Mouse (Mus musculus): ENCODE results near the gene Rcor2.
A peak's percentile ranks its signal among the peaks of the same experiment; 100 is the strongest.

The Rcor2 gene

GRCm38 (mm10) chr19:7267091-7267741 is at the start of gene Rcor2:
Gene Rcor2 (plus strand): TSS chr19:7267325.
- DNase-seq (ENCODE audit: low read depth), result no peak

GRCm38 (mm10) chr19:7217926-7218267 is 49.2 kb upstream of the Rcor2 start:
- peak; percentile 36 for DNase-seq (ENCODE audit: low read depth)

DNA sequence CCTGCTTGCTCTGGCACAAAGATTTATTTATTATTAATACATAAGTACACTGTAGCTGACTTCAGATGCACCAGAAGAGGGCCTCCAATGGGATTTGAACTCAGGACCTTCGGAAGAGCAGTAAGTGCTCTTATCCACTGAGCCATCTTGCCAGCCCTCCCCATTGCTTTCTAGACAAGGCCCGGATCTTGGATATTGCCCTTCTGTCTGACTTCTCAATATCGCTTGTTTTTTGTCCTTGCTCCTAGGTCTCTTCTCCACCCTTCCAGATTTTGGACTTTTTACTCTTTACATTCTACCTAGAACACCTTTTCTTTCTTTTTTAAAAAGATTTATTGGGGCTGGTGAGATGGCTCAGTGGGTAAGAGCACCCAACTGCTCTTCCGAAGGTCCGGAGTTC is 48.4 kb upstream of the Rcor2 start:
- no peak for DNase-seq (ENCODE audit: low read depth)

DNA sequence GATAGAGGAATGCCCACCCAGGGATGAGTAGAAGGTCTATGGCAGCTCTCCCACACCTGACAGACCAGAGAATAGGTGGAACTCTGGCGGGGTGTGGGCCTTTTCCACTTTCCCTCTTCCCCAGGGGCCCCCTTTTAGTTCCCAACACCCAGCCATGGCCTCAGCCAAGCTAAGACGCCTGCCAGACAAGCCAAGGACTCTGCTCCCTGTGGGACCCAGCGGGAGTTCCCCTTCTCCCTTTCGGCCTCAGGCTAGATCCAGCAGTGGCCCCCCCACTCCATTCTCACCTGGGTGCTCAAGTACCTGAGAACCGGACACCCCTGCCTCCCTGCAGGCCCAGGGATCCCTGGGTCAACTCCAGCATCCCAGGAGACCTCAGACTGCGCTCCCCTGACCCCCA is 44.9 kb upstream of the Rcor2 start:
- no peak for DNase-seq (ENCODE audit: low read depth)

GRCm38 (mm10) chr19:7223488-7223887 is 43.6 kb upstream of the Rcor2 start:
- no peak for DNase-seq (ENCODE audit: low read depth)

- no peak for DNase-seq (ENCODE audit: low read depth)
Measured at GRCm38 (mm10) chr19:7224253-7224652, 42.9 kb upstream of the Rcor2 start.

GRCm38 (mm10) chr19:7225096-7225690 is 41.9 kb upstream of the Rcor2 start:
- no peak for DNase-seq (ENCODE audit: low read depth)

GRCm38 (mm10) chr19:7226511-7226914 is 40.6 kb upstream of the Rcor2 start:
- DNase-seq (ENCODE audit: low read depth), result peak; percentile 44

DNA sequence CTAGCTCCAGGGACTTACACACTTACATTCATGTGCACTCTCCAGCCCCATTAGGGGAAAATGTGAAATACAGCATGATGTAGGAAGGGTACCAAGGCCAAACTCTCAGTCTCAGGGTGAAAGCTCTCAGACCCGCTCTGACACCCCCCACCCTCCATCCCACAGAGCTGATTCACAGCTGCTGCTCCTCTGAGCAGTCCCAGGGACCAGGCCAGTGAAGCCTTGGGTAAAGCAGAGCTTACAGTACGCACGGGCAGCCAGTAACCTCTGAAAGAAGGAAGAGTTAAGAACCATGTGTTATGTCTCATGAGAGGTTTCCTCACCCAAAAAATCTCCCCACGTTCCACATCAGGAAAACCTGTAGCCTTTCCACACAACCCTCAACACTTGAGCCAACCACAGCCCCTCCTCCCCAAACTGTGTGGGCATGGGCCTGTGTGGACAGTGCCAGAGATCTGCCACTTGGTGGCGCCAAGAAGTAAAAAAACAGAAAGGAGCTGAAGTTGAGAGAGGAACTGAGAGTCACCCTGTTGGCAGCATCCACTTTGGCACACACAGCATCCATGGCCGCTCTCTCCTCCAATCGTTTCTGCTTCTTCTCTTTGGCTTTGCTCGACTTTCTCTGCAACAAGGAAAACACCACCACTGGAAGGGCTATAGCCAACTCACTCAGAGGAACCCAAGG is 32.4 kb upstream of the Rcor2 start:
- DNase-seq (ENCODE audit: low read depth), result peak; percentile 69

DNA sequence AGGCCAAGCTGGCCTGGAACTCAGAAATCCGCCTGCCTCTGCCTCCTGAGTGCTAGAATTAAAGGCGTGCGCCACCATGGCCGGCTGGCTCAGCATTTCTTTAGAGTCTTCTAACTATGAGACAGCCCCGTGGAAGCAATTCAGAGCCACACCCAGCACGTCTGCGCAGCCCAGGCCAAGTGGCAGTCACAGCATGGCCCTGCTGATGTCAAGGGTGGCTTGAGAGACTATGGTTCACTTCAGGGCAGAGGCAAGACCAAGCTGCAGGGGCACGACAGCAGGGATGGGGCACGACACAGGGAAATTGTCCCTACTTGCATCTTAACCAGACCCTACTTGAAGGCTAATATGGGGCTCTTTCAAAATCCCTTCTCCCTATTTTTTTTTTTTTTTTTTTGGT is 31.7 kb upstream of the Rcor2 start:
- DNase-seq (ENCODE audit: low read depth), result no peak

- DNase-seq (ENCODE audit: low read depth), result no peak
Measured at GRCm38 (mm10) chr19:7236011-7236410, 31.1 kb upstream of the Rcor2 start.

- DNase-seq (ENCODE audit: low read depth), result no peak
Measured at GRCm38 (mm10) chr19:7236742-7237141, 30.4 kb upstream of the Rcor2 start.

DNA sequence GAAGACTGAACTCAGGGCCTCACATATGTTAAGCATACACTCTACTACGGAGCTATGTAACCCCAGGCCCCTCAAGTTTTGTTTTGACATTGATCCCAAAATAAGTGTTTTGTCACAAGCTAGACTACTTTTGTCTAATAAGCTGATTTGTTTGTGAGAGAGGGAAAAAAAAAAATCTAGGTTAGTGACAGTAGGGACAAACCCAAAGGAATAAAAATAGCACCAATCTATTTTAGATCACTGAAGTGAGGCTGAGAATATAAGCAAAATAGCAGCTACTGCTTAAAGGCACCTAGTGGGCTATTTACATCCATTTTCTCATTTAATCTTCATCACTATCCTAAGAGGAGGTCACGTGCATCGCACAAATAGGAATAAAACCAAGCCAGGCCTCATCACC is 27.6 kb upstream of the Rcor2 start:
- no peak for DNase-seq (ENCODE audit: low read depth)

DNA sequence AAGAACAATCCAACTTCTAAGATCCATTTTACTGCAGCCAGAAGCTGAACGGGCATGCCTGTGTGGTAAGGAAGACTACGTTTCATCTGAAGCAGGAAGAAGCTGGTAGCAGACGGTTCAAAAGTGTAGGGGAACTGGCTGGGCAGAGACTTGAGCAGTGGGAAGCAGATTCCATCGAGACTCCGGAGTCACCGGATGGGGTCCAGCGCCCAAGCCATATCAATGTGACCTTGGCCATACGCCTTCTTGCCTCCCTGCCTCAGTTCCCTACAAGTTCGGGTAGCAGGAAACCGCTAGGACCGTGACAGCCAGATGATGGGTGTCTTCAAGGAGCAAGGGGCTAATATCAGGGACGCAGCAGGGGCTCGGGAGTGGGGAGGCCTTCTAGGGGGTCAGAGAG is 26.8 kb upstream of the Rcor2 start:
- no peak for DNase-seq (ENCODE audit: low read depth)

DNA sequence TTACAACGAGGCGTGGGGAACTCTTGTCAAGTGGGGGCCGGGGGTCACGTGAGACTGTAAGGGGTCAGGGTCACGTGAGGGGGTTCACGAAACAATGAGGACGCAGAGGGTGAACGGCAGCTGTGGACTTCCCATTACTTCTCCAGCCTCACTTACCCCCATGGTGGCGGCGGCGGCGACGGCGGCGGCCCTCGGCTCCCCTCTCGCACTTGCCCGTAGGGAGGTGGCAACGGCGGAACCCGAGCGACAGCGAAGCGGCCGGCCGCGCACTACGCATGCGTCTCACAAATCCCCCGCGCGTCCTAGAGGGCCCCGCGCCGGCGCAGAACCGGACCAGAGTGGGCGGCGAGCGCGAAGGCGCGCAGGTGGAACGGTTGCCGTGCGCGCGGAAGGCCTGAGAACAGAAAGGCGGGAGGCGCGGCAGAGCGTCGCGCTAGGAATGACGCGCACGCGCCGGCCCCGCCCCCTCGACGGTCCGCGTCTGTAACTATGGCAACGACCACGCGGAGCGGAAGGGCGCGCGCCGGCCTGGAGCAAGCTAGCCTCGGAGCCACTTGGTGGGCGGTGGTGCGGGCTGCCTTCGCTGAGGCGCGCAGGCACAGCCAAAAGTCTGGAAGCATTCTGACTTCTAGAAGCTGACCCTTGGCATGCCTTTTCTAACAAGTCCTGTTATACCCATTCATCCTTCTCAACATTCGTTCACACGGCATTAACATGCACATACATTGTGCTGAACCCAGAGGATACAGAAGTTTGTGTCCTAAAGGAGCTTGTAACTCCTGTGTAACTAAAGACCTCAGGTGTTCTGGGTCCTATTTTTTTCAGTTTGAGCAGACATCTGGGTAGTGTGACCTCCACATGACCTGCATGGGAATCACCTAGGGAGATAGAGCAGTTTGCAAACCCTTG is 26.1 kb upstream of the Rcor2 start, which contains the start of gene Naa40:
Gene Naa40 (minus strand): TSS at position 402 of the 909 bp plus-strand sequence.
- DNase-seq (ENCODE audit: low read depth), result peak; percentile 87

DNA sequence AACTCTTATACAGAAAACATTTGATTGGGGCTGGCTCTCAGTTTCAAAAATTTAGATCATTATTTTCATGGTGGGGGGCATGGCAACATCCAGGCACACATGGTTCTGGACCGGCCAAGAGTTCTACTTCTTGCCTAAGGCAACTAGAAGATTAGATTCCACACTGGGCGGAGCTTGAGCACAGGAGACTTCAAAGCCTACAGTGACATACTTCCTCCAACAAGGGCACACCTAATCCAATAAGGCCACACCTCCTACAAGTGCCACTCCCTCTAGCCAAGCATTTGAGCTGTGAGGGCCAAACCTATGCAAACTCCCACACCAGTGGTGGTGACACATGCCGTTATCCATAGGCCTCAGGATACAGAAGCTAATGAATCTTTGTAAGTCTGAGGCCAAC is 21.1 kb upstream of the Rcor2 start:
- DNase-seq (ENCODE audit: low read depth), result no peak

- no peak for DNase-seq (ENCODE audit: low read depth)
Measured at GRCm38 (mm10) chr19:7257881-7258280, 9.2 kb upstream of the Rcor2 start.

- DNase-seq (ENCODE audit: low read depth), result no peak
Measured at GRCm38 (mm10) chr19:7261476-7261875, 5.6 kb upstream of the Rcor2 start.

GRCm38 (mm10) chr19:7261964-7262363 is 5.2 kb upstream of the Rcor2 start:
- DNase-seq (ENCODE audit: low read depth), result no peak

GRCm38 (mm10) chr19:7262592-7262991 is 4.5 kb upstream of the Rcor2 start:
- no peak for DNase-seq (ENCODE audit: low read depth)

- DNase-seq (ENCODE audit: low read depth), result peak; percentile 74
Measured at GRCm38 (mm10) chr19:7264088-7264765, 2.9 kb upstream of the Rcor2 start.

All from c-Kit-positive CD71-negative TER-119-negative erythroid progenitor cells, embryonic 14.5 days (primary cell).